Mouse (Mus musculus) embryonic facial prominence, embryonic 11.5 days (tissue): ENCODE measurements around the gene Ina. TPM values are rescaled to one million over a fixed set of nuclear protein-coding genes. Genes with fewer than 3 reads are reported as not detected.
A peak's percentile ranks its signal among the peaks of the same experiment; 100 is the strongest.
"Not testable (repeated sequence)": the region's sequence is repeated elsewhere in the genome, so short reads cannot be mapped to it uniquely, and the experiment has no call there.

Source experiments
- ATAC-seq: fragments of 200-750 bp; cut with Nextera tagmentation; replicated peaks from 2 replicates; pipeline ENCODE4 v1.8.0; 2017; ENCODE audit warnings: low read depth; ENCODE audit not compliant: insufficient number of reproducible peaks, low FRiP score, low TSS enrichment
- DNase-seq: peaks from one replicate; pipeline ENCODE4 v3.0.0-alpha.2; 2015; ENCODE audit warnings: low spot score
- H3K27ac ChIP-seq: fragments of 300-500 bp; sonication (generic); replicated peaks from 2 replicates; pipeline ENCODE4 v1.5.1; 2014; ENCODE audit warnings: mild to moderate bottlenecking, low read depth, low read length, control low read depth
- H3K27me3 ChIP-seq: fragments of 300-500 bp; sonication (generic); 2 replicates; pipeline ENCODE4 v1.6.1; 2014; ENCODE audit warnings: mild to moderate bottlenecking, low read length, moderate library complexity, mixed read lengths; ENCODE audit not compliant: control insufficient read depth, insufficient read depth
- H3K36me3 ChIP-seq: fragments of 300-500 bp; sonication (generic); replicated peaks from 2 replicates; pipeline ENCODE4 v1.6.1; 2014; ENCODE audit warnings: low read depth, mild to moderate bottlenecking, low read length, moderate library complexity, mixed read lengths; ENCODE audit not compliant: control insufficient read depth, insufficient read depth
- H3K4me1 ChIP-seq: fragments of 300-500 bp; sonication (generic); 2 replicates; pipeline ENCODE4 v1.6.1; 2014; ENCODE audit warnings: low read length, mixed read lengths; ENCODE audit not compliant: control insufficient read depth, insufficient read depth
- H3K4me2 ChIP-seq: fragments of 300-500 bp; sonication (generic); 2 replicates; pipeline ENCODE4 v1.6.1; 2014; ENCODE audit warnings: low read depth, mild to moderate bottlenecking, control low read depth, low read length, moderate library complexity
- H3K4me3 ChIP-seq: fragments of 300-500 bp; sonication (generic); 2 replicates; pipeline ENCODE4 v1.5.1; 2014; ENCODE audit warnings: low read depth, low read length, control low read depth
- H3K9ac ChIP-seq: fragments of 300-500 bp; sonication (generic); replicated peaks from 2 replicates; pipeline ENCODE4 v1.6.1; 2014; ENCODE audit warnings: mild to moderate bottlenecking, control low read depth, low read length
- H3K9me3 ChIP-seq: fragments of 300-500 bp; sonication (generic); replicated peaks from 2 replicates; pipeline ENCODE4 v1.6.1; 2016; ENCODE audit warnings: mild to moderate bottlenecking, low read length, inconsistent platforms, mixed read lengths; ENCODE audit not compliant: control insufficient read depth
- WGBS: fragments of 180-500 bp; shearing (Covaris S2); extraction: QIAGEN DNeasy Blood & Tissue Kit; methylation state at CpG from one replicate; pipeline ENCODE4 v1.1.7; 2014; 5-methylcytosine and 5-hydroxymethylcytosine counted together
- polyA plus RNA-seq: library from polyadenylated mRNA; unstranded; fragments of >200 nt; fragmentation: Nextera tagmentation; extraction: Ambion mirVana; gene quantifications from 2 replicates; pipeline ENCODE4 v1.2.1, GENCODE M21; 2014

Gene Ina
- polyA plus RNA-seq, 1 experiment from 2014 or later = 37.0 TPM

GRCm38 (mm10) chr19:46998953-46999352 is 15.5 kb upstream of the Ina start:
- no peak overlapping the region for H3K4me2 ChIP-seq
- DNase-seq (no peak), ATAC-seq (no peak)
- H3K9me3 ChIP-seq = no peaks in the 10 kb centered on the region
- 82% methylated on average over 4 of the region's 4 CpGs for WGBS
- H3K9ac ChIP-seq = no peak overlapping the region
- no peaks in the 10 kb centered on the region for H3K27me3 ChIP-seq
- H3K36me3 ChIP-seq = no peaks in the 10 kb centered on the region
- no peak overlapping the region for H3K27ac ChIP-seq
- no peak overlapping the region for H3K4me3 ChIP-seq
- H3K4me1 ChIP-seq = no peaks in the 10 kb centered on the region

DNA sequence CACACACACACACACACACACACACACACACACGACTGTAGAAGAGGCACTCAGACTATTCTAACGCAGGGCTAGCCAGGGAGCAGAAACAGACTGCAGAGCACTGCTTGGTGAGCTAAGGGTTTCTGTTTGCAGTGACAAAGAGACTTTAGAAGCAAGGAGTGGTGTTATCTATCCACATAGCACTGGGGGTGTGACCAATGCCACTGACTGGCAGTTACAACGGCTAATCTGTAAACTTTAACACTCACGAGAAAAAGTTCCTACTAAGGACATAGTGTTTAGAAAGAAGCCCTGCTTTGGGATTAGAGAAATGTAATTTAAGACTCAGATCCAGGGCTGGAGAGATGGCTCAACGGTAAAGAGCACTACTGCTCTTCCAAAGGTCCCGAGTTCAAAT is 14.7 kb upstream of the Ina start:
- Histone ChIP-seq H3K27me3 (no peaks in the 10 kb centered on the region), H3K9ac (no peak overlapping the region), H3K36me3 (no peaks in the 10 kb centered on the region), H3K4me2 (no peak overlapping the region), H3K4me3 (no peak overlapping the region), H3K27ac (no peak overlapping the region), H3K4me1 (no peaks in the 10 kb centered on the region), H3K9me3 (no peaks in the 10 kb centered on the region)
- ATAC-seq (no peak), DNase-seq (no peak)
- 90% methylated on average over 6 of the region's 6 CpGs for WGBS

DNA sequence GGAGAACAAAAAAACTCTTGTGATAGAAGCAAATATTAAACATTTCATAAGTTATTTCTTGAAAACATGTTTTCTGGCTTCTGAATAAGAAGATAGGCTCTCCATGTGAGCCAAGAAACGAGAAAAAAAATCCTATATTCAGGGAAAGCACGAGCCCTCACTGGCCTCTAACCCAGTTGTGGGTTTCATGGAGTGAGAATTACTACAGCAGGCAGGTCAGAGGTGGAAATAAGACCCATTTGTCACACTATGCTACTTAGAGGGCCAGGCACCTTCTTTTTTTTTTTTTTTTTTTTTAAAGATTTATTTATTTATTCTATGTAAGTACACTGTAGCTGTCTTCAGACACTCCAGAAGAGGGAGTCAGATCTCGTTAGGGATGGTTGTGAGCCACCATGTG is 14.1 kb upstream of the Ina start:
- not testable (repeated sequence) for DNase-seq, H3K4me1 ChIP-seq, H3K27ac ChIP-seq, H3K36me3 ChIP-seq, H3K27me3 ChIP-seq, H3K9ac ChIP-seq, H3K4me3 ChIP-seq, H3K4me2 ChIP-seq, ATAC-seq, H3K9me3 ChIP-seq
- 87% methylated on average over 2 of the region's 3 CpGs for WGBS

- H3K4me3 ChIP-seq = no peak overlapping the region
- no peak overlapping the region for H3K27ac ChIP-seq
- H3K9me3 ChIP-seq = no peaks in the 10 kb centered on the region
- DNase-seq (no peak), ATAC-seq (no peak)
- no peaks in the 10 kb centered on the region for H3K4me1 ChIP-seq
- WGBS = 80% methylated on average over 6 of the region's 6 CpGs
- H3K9ac ChIP-seq = no peak overlapping the region
- H3K4me2 ChIP-seq = no peak overlapping the region
- H3K27me3 ChIP-seq = no peaks in the 10 kb centered on the region
- H3K36me3 ChIP-seq = no peaks in the 10 kb centered on the region
These were observed 10.6 kb upstream of the Ina start for GRCm38 (mm10) chr19:47003742-47004511.

DNA sequence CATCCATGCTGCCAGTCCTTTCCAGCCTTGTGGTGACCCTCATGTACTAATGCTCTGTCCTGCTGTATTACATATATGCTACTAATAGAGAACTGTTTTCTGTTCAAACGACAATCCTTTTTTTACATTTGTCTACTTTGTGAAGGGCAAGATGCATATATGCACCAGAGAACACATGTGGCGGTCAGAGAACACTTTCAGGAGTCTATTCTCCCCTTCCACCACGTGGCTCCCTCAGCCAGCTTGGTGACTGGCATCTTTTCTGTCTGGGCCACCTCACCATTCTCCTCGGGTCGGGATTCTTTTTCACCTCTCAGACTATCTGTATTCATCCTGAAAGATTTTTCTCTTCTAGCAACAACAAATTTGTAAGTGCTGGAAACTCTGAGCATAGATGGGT is 8.6 kb upstream of the Ina start:
- ATAC-seq = no peak

GRCm38 (mm10) chr19:47006321-47006720 is 8.2 kb upstream of the Ina start:
- H3K9ac ChIP-seq = no peak overlapping the region
- ATAC-seq = no peak
- no peak overlapping the region for H3K4me3 ChIP-seq
- H3K4me2 ChIP-seq = no peak overlapping the region
- H3K27me3 ChIP-seq = no peaks in the 10 kb centered on the region
- no peak overlapping the region for H3K27ac ChIP-seq
- H3K36me3 ChIP-seq = no peaks in the 10 kb centered on the region
- WGBS = 0% methylated on average over 4 of the region's 4 CpGs
- H3K9me3 ChIP-seq = no peaks in the 10 kb centered on the region
- peak; percentile 83 for DNase-seq
- H3K4me1 ChIP-seq = no peaks in the 10 kb centered on the region

More for the DNA sequence above, 8.6 kb upstream of the Ina start:
- Histone ChIP-seq H3K36me3 (no peaks in the 10 kb centered on the region), H3K4me1 (no peaks in the 10 kb centered on the region), H3K4me3 (no peak overlapping the region), H3K27ac (no peak overlapping the region), H3K9ac (no peak overlapping the region), H3K9me3 (no peaks in the 10 kb centered on the region), H3K27me3 (no peaks in the 10 kb centered on the region), H3K4me2 (no peak overlapping the region)
- DNase-seq = no peak
- 62% methylated on average over 5 of the region's 5 CpGs for WGBS

- no peak overlapping the region for H3K4me2 ChIP-seq
- H3K4me3 ChIP-seq = no peak overlapping the region
- no peak overlapping the region for H3K9ac ChIP-seq
- H3K27ac ChIP-seq = no peak overlapping the region
- H3K9me3 ChIP-seq = no peaks in the 10 kb centered on the region
- no peaks in the 10 kb centered on the region for H3K36me3 ChIP-seq
- H3K4me1 ChIP-seq = no peaks in the 10 kb centered on the region
- WGBS = 93% methylated on average over 7 of the region's 7 CpGs
- H3K27me3 ChIP-seq = peaks cover 20% of the 10 kb centered on the region
- no peak for DNase-seq
- no peak for ATAC-seq
These were observed 5.1 kb upstream of the Ina start for GRCm38 (mm10) chr19:47009420-47009819.

DNA sequence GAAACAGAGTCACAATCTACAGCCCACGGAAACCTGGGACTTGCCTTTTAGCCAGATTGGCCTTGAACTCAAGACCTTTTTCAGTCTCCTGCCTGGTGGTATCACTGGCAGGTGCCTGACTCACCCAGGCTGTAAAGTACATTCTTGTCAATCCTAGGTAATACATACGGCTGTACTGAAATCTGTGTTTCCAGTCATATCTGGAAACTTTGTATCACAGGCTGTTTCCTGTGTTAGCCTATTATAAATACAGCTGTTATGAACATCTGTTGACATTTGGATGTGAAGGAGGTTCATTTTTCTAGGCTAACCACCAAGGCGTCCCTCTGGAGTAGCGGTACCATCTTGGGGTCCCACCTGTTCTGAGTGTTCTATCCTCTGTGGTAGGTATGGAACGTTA is 4.6 kb upstream of the Ina start:
- DNase-seq (no peak), ATAC-seq (no peak)
- H3K9me3 ChIP-seq = no peaks in the 10 kb centered on the region
- WGBS = 88% methylated on average over 5 of the region's 5 CpGs
- H3K4me3 ChIP-seq = no peak overlapping the region
- H3K9ac ChIP-seq = no peak overlapping the region
- H3K36me3 ChIP-seq = no peaks in the 10 kb centered on the region
- H3K27ac ChIP-seq = no peak overlapping the region
- peaks cover 25% of the 10 kb centered on the region for H3K27me3 ChIP-seq
- peaks cover 4% of the 10 kb centered on the region; the same call in 1 of the 2 replicates for H3K4me1 ChIP-seq
- H3K4me2 ChIP-seq = no peak overlapping the region
